Mouse (Mus musculus): Measurements from ENCODE around the gene BC035044. TPM values are rescaled to one million over a fixed set of nuclear protein-coding genes. Genes with fewer than 3 reads are reported as not detected.
"Not testable (repeated sequence)": the region's sequence is repeated elsewhere in the genome, so short reads cannot be mapped to it uniquely, and the experiment has no call there.

Gene BC035044
- 1 to 10 TPM; 2.0 to 2.9 (median 2.1) TPM for total RNA-seq (2022)

GRCm38 (mm10) chr6:128890948-128891355 lies at the start of gene BC035044:
Gene BC035044 (minus strand): TSS chr6:128891126.
- DNase-seq (ENCODE audit: low spot score in 2 of 2) = no peak

GRCm38 (mm10) chr6:128935889-128936665 lies 45.2 kb upstream of the BC035044 start:
- not testable (repeated sequence) for DNase-seq (ENCODE audit: low spot score in 2 of 2)

GRCm38 (mm10) chr6:128934081-128934480 lies 43.2 kb upstream of the BC035044 start, which contains the start of gene Clec2g:
Gene Clec2g (plus strand): TSS chr6:128934381.
- not testable (repeated sequence) for DNase-seq (ENCODE audit: low spot score in 2 of 2)

GRCm38 (mm10) chr6:128933050-128933449 lies 42.1 kb upstream of the BC035044 start:
- DNase-seq (ENCODE audit: low spot score in 2 of 2) = no peak

GRCm38 (mm10) chr6:128917322-128917721 lies 26.4 kb upstream of the BC035044 start:
- no peak for DNase-seq (ENCODE audit: low spot score in 2 of 2)

- no peak for DNase-seq (ENCODE audit: low spot score in 2 of 2)
Observed at GRCm38 (mm10) chr6:128913598-128914254, 22.8 kb upstream of the BC035044 start.

- not testable (repeated sequence) for DNase-seq (ENCODE audit: low spot score in 2 of 2)
Observed at GRCm38 (mm10) chr6:128900796-128901552, 10.0 kb upstream of the BC035044 start.

- DNase-seq (ENCODE audit: low spot score in 2 of 2) = no peak
Observed at GRCm38 (mm10) chr6:128900044-128900443, 9.1 kb upstream of the BC035044 start.

GRCm38 (mm10) chr6:128895404-128896001 lies 4.6 kb upstream of the BC035044 start:
- no peak for DNase-seq (ENCODE audit: low spot score in 2 of 2)

- DNase-seq (ENCODE audit: low spot score in 2 of 2) = no peak
Observed at GRCm38 (mm10) chr6:128888834-128889233, 2.1 kb downstream of the BC035044 start.

- DNase-seq (ENCODE audit: low spot score in 2 of 2) = peak in 1 of 2 experiments; percentile 12
Observed at GRCm38 (mm10) chr6:128887091-128887790, 3.7 kb downstream of the BC035044 start, which contains the start of gene Clec2i. Gene Clec2i (plus strand): TSS chr6:128887588.

- DNase-seq (ENCODE audit: low spot score in 2 of 2) = no peak
Observed at GRCm38 (mm10) chr6:128871910-128872610, 18.9 kb downstream of the BC035044 start.

- no peak for DNase-seq (ENCODE audit: low spot score in 2 of 2)
Observed at GRCm38 (mm10) chr6:128868861-128869260, 22.1 kb downstream of the BC035044 start.

- no peak for DNase-seq (ENCODE audit: low spot score in 2 of 2)
Observed at GRCm38 (mm10) chr6:128857976-128858375, 33.0 kb downstream of the BC035044 start.

- DNase-seq (ENCODE audit: low spot score in 2 of 2) = peak; percentile 46 to 58
Observed at GRCm38 (mm10) chr6:128856250-128856649, 34.7 kb downstream of the BC035044 start.

- no peak for DNase-seq (ENCODE audit: low spot score in 2 of 2)
Observed at GRCm38 (mm10) chr6:128855477-128855876, 35.4 kb downstream of the BC035044 start.

GRCm38 (mm10) chr6:128854895-128855294 lies 36.0 kb downstream of the BC035044 start:
- no peak for DNase-seq (ENCODE audit: low spot score in 2 of 2)

GRCm38 (mm10) chr6:128854024-128854820 lies 36.7 kb downstream of the BC035044 start:
- peak in 1 of 2 experiments; percentile 74 for DNase-seq (ENCODE audit: low spot score in 2 of 2)

- no peak for DNase-seq (ENCODE audit: low spot score in 2 of 2)
Observed at GRCm38 (mm10) chr6:128852766-128853165, 38.2 kb downstream of the BC035044 start.

All from layer of hippocampus, adult 8-10 months (tissue).